Mouse (Mus musculus) megakaryocyte progenitor cell, adult 5-6 weeks (primary cell): ENCODE measurements at regions not wholly inside any gene's neighbourhood (a gene's known extent, or its start where the extent isn't known, plus 50 kb on each side); places are given as distances from the start of the nearest gene placed in this dataset.

Source experiments
- ATAC-seq: replicated peaks from 2 replicates; pipeline ENCODE4 v1.8.0; 2016; ENCODE audit warnings: mild to moderate bottlenecking, moderate TSS enrichment, inconsistent platforms; ENCODE audit not compliant: poor library complexity

DNA sequence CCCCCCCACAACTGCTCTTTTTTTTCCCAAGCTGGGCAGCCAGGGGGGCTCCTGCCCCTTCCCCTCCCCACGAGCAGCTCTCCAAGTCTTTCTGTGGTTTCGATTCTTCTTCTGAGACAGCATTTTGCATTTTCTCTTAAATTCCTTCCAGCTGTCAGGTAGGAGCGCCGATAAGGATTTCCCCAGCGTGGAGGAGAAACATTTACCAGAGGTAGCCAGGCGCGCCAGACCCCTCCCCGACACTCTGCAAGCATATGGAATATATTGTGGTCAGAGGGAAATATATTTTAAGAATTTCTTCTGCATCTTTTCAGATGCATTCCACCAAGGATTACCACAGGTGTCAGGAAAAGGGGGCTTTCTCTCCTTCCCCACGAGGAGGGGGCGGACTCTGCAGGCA is 111.9 kb downstream of the Tbx5 start:
- ATAC-seq, result no peak

DNA sequence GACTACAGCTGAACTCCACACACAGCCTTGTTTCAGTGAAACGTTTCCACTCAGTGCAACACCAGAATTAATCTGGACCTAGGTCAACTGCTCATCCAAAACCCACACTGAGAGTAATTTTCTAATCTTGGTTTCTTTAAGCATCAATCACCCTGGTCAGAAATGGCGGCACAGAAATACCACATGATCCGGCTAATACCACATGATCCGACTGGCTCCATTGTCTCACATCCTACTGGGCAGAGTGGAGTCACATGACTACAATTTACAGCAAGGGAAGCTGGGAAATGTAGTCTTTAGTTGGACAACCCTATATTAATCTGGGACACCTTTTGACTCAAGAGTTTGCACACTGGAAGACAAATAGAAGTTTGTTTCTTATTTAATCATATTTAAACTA is 115.9 kb downstream of the Tbx5 start:
- ATAC-seq, result no peak

DNA sequence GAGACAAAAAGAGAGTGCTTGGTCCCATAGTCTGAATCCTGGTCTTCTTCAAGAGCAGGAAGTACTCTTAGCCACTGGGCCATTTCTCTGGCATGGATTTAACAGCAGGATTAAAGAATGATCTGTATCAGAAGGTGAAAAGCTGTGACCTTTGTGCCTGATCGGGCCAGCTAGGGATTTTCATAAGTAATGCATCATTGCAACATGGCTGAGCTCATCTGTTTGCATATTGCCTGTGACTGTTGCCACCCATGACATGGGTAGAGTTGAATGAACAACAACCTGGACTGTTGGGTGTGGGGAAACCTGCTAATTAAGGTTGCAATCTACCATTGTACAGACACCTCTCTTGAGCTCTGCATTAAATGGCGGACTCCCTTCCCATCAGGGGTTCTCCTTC is 119.6 kb downstream of the Tbx5 start:
- ATAC-seq, result no peak

DNA sequence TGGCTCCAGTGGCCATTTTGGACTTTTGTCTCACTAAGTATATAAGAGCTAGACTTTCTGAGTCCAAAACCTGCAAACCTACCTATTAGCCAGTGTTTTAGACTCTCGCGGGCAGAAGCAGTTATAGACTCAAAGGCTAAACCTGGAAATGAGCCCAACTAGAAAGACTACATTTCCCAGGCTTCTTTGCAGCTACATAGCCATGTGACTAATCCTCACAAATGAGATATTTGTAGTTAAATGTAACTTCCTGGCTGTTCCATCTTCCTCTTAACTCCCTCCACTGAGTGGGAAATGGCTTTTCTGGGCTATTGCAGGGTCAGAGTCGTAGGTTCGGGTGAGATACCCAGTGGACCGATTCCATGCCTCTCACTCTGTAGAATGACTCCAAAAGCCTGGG is 120.7 kb downstream of the Tbx5 start:
- no peak for ATAC-seq

- ATAC-seq, result no peak
These were observed 121.5 kb downstream of the Tbx5 start for GRCm38 (mm10) chr5:119953811-119954566.

DNA sequence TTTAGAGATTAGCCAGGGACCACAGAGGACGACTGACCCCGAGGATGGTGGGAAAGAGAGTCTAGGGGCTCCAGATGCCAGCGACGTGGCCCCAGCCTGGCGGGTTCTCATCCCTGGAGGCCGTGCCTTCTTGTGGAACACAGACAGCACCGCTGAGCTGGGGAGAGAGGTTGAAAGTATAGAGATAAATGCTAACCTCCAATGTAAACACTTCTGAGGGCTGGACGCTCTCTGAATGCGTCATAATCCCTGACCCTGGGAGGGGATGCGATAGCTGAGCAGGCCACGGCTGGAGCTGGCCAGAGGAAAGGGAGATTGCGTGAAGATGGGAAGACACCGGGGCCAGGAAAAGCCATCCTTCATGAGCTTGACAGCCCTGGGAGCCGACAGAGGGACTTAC is 126.5 kb downstream of the Tbx5 start:
- ATAC-seq, result no peak

DNA sequence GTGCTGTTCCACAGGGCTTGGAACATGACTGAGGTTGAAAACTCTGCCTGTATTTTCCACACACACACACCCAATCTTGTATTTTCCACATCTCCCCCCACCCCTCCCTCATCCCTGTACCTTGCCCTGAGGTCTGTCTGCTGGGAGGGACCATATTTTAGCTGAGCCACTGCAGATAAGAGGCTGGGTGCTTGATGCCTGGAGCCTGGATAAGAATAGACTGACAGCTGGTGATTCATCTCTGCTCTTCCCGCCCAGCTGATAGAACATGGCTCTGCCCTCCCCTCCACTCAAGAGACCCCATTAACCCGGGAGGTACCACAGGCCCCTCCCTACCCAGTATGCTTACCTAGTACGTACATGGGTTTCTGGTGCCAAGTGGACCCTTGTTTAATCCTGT is 132.3 kb downstream of the Tbx5 start:
- ATAC-seq, result no peak

DNA sequence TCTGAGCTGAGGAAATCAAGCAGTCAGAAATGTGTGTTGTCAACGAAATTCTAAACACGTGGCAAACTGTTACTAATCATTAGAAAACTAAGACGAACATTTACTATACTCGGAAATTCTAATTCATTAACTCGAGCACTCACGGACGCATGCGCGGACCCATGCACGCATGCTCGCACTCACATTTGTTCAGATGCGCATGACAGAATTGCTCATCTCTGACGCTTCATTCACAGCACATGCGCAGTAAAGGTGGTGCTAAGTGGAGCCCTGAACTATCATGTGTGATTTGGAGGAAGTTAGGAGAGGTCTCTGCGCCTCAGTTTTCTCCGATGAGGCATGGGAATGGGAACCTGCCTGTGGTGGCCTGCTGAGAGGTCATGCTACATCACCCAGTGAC is 138.8 kb downstream of the Tbx5 start:
- no peak for ATAC-seq

GRCm38 (mm10) chr5:119972802-119973437 is 140.5 kb downstream of the Tbx5 start:
- ATAC-seq, result peak; percentile 50; the same call in 1 of the 2 replicates

DNA sequence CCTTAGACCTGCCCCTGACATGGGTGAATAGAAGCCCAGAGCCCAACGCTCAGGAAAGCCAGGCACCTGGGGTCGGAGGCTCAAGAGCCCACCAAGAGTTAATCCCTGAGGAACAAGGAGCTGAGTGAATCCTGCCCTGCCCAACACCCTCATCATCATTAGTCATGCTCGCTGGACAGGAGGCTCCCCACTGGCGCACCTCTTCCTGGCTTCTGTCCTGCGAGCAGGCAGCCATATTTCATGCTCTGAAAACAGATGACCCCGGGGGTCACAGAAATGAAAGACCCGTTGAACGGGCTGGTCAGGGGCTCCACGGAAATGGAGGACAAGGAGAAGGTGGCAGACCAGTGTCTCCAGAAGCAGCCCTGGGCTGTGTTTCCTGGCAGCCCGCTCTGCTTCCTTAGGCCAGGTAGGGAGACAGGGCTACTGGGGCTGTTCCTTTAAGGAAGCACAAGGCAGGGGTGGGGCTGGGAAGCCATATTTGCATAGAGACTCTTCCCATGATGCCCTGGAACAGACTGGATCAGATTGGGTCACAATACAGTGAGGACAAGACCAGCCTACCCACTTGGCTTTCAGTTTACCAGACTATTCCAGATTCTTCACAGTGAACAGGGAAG is 138.1 kb upstream of the Rbm19 start:
- ATAC-seq, result no peak

- no peak for ATAC-seq
These were observed 135.0 kb upstream of the Rbm19 start for GRCm38 (mm10) chr5:119981111-119981807.

DNA sequence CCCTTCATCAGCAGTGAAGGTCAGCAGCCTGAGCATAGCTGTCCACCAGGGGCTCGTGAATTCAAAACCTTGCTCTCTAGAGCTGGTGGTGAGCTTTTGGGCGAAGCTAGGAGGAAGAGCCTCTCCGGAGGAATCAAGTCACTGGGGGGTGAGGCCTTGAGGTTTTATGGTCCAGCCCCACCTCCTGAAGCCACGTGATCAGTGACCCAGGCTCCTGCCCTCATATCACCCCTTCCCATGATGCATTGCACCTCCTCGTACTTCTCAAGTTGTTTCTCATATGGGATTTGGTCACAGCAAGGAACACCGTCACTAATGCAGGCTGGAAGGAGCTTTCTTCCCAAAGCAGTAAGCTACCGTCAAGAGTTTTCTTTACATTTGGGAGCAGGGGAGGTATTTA is 132.1 kb upstream of the Rbm19 start:
- peak; percentile 46; the same call in 1 of the 2 replicates for ATAC-seq

- peak; percentile 50; the same call in 1 of the 2 replicates for ATAC-seq
These were observed 124.1 kb upstream of the Rbm19 start for GRCm38 (mm10) chr5:119992130-119992529.

DNA sequence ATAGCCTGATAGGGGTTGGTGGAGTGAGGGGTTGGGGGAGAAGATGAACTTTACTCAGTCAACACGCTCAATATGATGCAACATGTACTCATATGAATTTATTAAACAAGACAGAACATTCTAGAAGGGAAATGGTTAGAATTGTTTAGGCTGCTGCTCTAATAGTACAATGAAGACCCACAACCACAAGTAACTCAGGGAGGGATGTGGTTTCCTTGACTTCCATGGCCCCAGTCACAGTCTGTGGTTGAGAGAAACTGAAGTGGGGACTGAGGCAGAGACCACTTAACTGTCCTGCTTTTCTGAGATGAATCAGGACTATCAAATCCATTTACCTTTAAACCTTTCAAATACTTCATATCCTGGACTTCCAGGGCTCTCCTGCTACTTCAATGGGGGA is 120.5 kb upstream of the Rbm19 start:
- no peak for ATAC-seq

GRCm38 (mm10) chr5:120005696-120006469 is 110.4 kb upstream of the Rbm19 start:
- peak; percentile 77 for ATAC-seq

- peak; percentile 70 for ATAC-seq
These were observed 108.5 kb upstream of the Rbm19 start for GRCm38 (mm10) chr5:120007738-120008137.

DNA sequence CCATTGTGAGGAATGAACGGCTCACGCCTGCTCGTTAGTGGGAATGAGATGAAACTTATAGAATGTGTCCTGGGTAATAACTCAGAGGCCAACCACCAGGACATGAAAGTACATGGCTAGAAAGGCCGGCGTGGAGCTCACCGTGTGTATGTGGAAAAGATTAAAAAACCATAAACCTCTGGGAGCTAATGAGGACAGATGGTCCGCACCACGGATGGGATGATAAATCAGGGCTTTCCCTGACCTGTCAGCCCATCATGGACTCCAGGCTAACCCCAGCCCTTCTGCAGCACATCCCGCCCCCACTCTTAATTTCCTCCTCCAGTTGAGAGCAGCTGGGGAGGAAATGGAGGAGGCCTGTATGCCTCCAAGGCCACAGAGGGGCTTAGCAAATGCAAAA is 108.0 kb upstream of the Rbm19 start:
- no peak for ATAC-seq

- peak; percentile 65 for ATAC-seq
These were observed 100.8 kb upstream of the Rbm19 start for GRCm38 (mm10) chr5:120015417-120015816.

DNA sequence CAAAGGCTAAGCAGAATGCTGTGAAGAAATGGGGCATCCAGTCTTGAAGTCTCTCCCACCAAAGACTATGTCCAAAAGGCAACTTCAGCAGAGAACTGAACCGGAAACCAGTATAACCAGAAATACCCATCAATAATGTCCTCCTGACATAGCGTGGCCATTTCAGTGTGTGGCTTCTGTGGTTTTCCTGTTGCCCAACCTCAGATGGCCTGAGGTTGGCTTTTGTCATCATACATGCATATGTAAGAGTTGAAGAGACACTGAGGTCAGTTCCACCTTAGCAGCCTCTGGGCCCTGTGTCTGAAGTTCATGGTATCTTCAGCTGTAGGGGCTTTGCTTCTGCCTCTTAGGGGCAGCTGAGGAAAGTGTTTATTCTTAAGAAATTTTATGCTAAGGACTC is 98.1 kb upstream of the Rbm19 start:
- ATAC-seq, result peak; percentile 77

DNA sequence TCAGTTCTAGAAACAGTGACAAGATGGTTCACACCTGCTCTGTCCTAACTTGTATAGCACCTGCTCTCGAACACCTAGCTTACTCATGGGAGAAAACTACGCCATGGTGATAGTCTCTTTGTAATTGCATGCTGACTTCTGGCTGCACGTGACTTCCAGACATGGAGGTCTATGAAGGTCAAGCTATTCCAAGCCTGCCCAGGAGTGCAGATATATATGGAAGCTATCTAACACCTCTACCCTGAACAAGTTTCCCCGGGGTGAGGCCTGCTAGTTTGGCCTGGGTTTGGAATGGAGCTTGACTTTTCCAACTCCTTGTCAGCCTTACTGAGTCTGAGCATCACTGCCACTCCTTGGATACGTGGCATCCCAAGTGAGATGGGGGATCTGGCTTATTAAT is 95.5 kb upstream of the Rbm19 start:
- ATAC-seq, result no peak

DNA sequence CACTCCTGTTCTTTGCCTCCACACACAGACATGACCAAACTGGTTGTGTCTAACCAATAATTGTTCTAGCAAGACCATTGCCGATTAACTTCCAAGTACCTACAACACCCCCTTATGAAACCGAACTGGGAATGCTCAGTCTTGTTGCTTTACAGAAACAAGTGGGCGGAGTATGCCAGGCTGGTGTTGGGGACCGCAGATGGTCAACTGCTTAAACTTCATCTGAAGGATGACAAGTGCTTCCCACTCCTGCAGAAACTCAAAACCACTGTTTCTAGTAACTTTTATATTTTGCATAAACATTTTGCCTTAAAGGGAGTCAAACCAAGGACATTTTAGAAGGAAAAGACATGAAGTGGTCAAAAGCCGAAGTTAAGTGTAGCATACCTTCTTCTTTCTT is 94.0 kb upstream of the Rbm19 start:
- no peak for ATAC-seq
